Mouse (Mus musculus) gastrocnemius, adult 8-10 months (tissue): Measurements from ENCODE around the gene Kbtbd2. TPM values are rescaled to one million over a fixed set of nuclear protein-coding genes. Genes with fewer than 3 reads are reported as not detected.

ENCODE experiments used
- DNase-seq, 2 experiments: peaks; one replicate each; pipeline ENCODE4 v3.0.0; 2022; ENCODE audit warnings: low spot score in 2 of 2
- total RNA-seq, 4 experiments: library from RNA; stranded (reverse); gene quantifications; 2 replicates each; pipeline ENCODE4 v1.2.4; 2022

The Kbtbd2 gene
- total RNA-seq, 4 experiments from 2014 or later, result 22.5 to 29.1 (median 23.6) TPM

DNA sequence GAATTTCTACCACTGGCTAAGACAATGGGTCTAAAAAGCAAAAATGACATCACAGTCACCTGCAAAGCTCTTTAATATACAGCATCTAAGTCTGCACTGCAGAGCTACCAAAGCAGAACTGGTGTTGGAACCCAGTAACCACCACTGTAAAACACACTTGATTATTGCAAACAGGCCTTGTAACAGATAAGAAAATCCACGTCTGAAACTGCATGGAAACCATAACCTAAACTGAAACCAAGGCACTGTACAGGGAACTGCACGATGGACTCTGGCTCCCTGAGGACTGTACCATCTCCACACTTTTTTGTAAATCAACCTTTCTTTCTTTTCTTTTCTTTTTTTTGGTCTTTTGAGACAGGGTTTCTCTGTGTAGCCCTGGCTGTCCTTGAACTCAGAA lies 9.9 kb downstream of the Kbtbd2 start:
- no peak for DNase-seq

DNA sequence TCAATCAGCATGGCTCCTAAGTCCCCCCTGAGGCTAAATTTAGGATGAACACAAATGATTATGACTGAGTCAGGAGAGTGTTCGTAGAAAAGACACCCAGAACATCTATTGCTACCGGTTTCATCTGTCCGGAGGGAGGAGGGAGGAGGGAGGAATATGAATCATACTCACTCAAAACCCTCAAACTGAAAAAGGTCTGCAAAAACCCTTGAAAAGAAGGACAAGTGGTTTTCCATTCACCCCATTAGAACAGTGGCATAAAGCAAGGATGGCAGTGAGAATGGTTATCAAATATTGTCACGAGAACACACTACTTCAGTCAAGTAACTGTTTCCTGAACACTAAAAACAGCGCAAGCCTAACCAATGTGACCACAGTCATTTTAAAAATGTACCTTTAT lies 12.5 kb downstream of the Kbtbd2 start:
- no peak for DNase-seq

DNA sequence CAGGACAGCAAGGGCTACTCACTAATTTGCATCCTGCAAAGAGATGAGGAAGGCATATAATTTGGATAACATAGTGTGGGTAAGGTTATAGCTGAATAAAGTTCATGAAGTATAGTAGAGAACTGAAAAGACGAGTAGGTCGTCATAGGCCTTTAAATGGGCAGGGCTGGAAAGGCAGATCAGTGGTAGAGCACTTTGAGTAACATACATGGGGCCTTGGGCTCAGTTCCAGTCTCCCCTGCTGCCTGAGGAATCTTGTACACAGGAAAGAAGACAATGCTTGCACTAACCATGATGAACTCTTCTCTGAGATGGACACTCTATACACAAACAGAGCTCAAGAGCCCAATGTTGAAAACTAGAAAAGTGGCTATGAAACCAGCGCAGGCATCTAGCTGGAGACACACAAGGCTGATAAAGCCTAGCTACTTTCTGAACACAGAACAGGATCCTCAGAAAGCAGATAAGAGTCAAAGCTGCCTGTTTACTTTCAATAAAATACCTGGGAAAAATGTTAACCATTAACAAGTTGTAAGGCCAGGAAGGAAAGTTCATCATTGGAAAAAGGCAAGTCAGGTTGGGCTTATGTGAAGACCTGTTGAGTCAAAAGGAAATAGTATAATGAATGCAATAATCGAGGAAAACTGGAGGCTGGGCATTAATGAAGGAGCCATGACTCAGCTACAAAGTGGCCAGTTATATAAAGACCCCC lies 13.9 kb downstream of the Kbtbd2 start:
- DNase-seq, result no peak

DNA sequence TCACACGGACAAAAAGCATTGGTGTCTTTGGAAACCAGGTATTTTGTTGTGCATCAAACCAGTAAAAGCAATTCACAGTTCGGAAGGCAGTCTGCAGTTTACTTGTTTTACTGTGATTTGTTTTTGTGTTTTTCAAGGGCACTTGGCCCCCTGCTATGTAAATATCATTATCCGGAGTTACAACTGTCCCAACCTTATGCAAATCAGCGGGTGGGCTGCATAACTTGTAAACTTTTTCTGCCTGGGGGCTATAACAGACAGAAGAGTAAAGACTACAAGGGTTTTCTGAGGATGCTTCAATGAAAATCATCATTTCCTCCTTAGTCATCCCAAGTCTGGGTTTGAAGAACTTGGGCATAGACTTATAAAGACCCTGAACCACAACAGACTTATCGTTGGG lies 18.0 kb downstream of the Kbtbd2 start:
- DNase-seq, result no peak

DNA sequence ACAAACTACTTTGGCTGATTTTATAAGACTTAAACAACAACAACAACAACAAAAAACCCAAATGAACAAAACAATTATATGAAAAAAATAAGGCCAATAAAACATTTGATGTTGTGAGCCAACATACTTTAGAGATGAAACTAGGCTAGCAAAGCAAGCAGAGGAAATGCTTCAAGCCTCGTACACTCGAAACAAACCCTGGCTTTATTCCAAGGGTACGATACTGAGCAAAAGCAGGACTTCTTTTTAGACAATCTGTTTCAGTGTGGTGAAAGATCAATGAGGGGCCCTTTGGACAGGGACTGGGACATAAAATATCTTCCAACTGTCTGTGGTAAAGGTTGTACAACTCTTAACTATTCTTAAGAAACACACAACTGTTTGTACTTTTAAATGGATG lies 21.8 kb downstream of the Kbtbd2 start:
- no peak for DNase-seq

DNA sequence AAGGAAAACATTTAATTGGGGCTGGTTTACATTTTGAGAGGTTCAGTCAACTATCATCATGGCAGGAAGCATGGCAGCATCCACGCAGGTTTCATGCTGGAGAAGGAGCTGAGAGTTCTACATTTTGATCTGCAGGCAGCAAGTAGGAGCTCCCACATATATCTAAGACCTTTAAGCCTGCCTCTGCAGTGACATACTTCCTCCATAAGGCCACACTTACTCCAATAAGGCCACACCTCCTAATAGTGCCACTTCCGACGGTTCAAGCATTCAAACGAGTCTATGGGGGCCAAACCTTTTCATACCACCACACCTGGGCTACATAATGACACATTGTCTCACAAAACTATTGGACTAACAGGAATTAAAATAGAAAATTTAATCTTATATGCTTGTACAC lies 31.9 kb downstream of the Kbtbd2 start:
- DNase-seq, result no peak

DNA sequence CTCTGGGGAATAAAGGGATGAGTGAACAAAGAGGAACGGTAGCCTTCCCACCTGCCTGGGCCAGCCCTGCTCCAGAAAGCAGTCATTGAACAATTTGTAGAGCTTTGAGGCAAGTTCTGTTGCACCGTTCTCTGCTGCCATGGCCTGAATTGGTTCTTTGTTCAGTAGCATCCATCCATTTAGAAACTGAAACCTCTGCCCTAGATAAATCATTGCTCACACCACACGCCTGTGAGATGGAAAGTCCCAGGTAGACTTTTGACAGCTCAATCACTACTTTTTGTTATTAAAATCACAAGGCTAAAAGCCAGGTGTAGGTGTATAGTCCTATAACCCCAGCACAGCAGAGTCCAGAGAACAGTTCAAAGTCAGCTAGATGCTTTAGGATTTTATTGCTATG lies 32.3 kb downstream of the Kbtbd2 start:
- no peak for DNase-seq

DNA sequence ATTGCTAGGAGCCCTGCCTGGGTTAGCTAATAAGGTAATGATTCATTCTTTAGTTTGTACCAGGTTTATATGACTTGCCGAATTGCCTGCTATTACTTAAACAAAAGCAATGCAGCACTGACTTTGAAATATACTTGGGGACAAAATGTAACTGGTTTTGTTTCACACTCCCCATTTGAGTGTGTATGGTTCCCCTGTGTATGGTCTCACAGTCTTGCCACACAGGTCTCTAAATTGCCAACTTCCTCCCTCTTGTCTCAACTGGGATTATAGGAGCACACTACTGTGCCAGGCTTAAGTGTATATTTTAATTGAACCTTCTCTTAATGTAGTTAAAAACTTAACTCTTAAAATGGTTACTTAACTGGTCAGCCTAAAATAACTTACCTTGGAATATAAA lies 38.3 kb downstream of the Kbtbd2 start:
- no peak for DNase-seq

DNA sequence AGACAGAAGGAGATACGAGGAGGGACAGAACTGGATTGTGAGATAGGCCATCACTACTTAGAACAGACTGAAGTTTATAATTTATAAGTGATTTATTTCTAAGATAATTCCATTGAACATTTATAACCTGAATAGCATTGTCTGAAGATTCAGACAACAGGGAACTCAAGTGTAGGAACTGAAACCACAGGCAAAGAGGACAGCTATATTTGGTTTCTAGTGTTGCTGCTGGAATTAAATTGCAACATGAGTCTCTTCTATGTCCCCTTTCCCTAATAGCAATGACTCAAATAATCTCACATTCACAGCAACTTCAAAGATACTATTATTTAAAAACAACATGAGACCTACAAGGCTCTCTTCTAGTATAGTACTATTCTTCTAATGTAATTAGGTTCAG lies 41.5 kb downstream of the Kbtbd2 start:
- DNase-seq, result no peak

DNA sequence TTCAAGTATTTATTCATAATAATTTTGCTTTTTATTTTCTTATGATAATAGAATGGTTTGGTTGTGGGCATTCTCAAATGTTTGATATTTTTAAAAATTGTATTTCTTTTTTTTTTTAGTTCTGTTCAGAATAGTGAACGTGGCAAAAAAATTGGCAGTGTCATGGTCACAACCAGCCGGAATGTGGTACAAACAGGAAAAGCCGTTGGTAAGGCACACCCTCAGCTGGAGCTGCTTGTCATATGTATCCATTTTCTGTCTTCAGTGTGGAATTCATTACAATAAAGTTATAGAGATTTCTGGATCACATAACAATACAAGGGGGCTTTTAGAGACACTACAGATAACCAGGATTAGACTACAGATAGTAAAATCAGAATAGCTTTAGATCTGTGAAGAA lies 43.9 kb downstream of the Kbtbd2 start:
- DNase-seq, result no peak

DNA sequence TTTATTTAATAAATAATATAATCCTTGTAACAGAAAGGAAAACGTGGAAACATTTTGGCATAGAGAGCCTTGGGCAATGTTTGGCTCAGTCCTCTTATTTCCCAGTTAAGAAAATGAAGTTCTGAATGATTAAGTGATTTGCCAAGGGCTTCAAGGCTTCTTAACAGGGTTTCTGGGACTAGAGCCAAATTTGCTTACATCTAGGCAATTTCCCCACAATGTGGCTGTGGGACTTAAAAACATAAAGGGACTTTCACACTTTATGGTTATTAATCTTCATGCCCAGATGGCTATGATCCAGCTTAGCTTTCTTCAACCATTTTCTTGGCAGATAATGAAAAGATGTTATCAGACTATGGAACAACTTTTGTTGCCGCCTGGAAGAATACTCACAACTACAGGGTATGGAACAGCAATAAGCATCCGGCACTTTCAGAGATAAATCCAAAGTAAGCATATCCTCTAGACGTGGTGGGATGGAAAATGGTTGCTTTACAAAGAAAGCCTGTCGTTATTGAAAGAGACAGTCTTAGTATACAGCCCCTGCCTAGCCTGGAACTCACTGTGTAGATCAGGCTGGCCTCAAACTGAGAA lies 51.6 kb downstream of the Kbtbd2 start:
- DNase-seq, result no peak

DNA sequence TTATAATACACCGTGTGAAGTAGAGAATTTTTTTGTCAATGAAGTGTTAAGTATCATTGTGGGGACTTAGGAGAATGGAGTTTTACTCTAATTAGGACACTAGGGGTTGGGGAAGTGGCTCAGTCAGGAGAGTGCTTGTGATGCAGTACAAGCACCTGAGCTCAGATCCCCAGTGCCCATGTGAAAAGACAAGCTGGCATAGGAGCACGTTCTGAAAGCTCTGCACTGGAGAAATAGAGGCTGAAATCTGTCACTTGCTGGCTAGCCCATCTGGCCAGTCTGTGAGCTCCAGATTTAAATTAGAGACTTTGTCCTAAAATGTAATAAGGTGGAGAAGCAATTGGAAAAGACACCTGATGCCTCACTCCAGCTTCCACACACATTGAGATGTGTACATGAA lies 65.1 kb downstream of the Kbtbd2 start:
- no peak for DNase-seq

Other genes with a start within 250 kb of the Kbtbd2 start
- under 1 TPM; 0.46 to 0.87 (median 0.68) TPM for gene Pde1c, start 228.7 kb downstream of the Kbtbd2 start, total RNA-seq
- 10 to 100 TPM in 3 of 4 experiments, 1 to 10 TPM in 1; 8.4 to 16.6 (median 14.0) TPM for gene Lsm5, start 93.1 kb downstream of the Kbtbd2 start, total RNA-seq
- gene Avl9, start 82.9 kb downstream of the Kbtbd2 start, total RNA-seq, result 1 to 10 TPM; 2.5 to 5.7 (median 3.3) TPM
- 10 to 100 TPM; 58.9 to 65.0 (median 60.8) TPM for gene Fkbp9, start 34.2 kb upstream of the Kbtbd2 start, total RNA-seq
- 10 to 100 TPM; 42.6 to 57.6 (median 54.1) TPM for gene Nt5c3, start 126.1 kb upstream of the Kbtbd2 start, total RNA-seq
- under 1 TPM in 1 of 4 experiments, not detected in 3; 0.19 TPM for gene Vmn1r4, start 126.2 kb upstream of the Kbtbd2 start, total RNA-seq
- gene Vmn1r5, start 172.5 kb upstream of the Kbtbd2 start, total RNA-seq, result not detected
- gene Vmn1r6, start 199.4 kb upstream of the Kbtbd2 start, total RNA-seq, result not detected
- gene Vmn1r7, start 227.5 kb upstream of the Kbtbd2 start, total RNA-seq, result not detected
- gene Vmn1r8, start 234.5 kb upstream of the Kbtbd2 start, total RNA-seq, result not detected